Mouse (Mus musculus) heart, adult 2 months (tissue): ENCODE data around the gene Bmpr1a. TPM values are rescaled to one million over a fixed set of nuclear protein-coding genes. Genes with fewer than 3 reads are reported as not detected.

Experiments
- DNase-seq, 2 experiments: peaks; one replicate each; pipeline ENCODE4 v3.0.0; 2021
- H3K27ac ChIP-seq: fragments of 200-600 bp; 2 replicates; pipeline ENCODE4 v1.8.1; 2022
- H3K27me3 ChIP-seq: fragments of 200-500 bp; 2 replicates; pipeline ENCODE4 v1.6.1; 2012; ENCODE audit warnings: mild to moderate bottlenecking, low read length, inconsistent platforms, mixed read lengths; ENCODE audit not compliant: control insufficient read depth, insufficient read depth
- H3K36me3 ChIP-seq: fragments of 200-500 bp; 2 replicates; pipeline ENCODE4 v1.6.1; 2012; ENCODE audit warnings: low read length, inconsistent platforms; ENCODE audit not compliant: control insufficient read depth, insufficient read depth
- H3K4me1 ChIP-seq: fragments of 200-500 bp; 2 replicates; pipeline ENCODE4 v1.6.1; 2011; ENCODE audit warnings: low read length; ENCODE audit not compliant: control insufficient read depth, insufficient read depth
- H3K4me3 ChIP-seq: fragments of 200-600 bp; 2 replicates; pipeline ENCODE4 v1.8.1; 2022
- H3K79me2 ChIP-seq: fragments of 200-500 bp; replicated peaks from 2 replicates; pipeline ENCODE4 v1.6.1; 2012; ENCODE audit warnings: mild to moderate bottlenecking, inconsistent platforms, low read length, moderate library complexity, mixed read lengths; ENCODE audit not compliant: control insufficient read depth, insufficient read depth
- H3K9ac ChIP-seq: fragments of 200-500 bp; 2 replicates; pipeline ENCODE4 v1.6.1; 2012; ENCODE audit warnings: low read depth, mild to moderate bottlenecking, control low read depth, inconsistent platforms, low read length, mixed read lengths
- CTCF ChIP-seq: fragments of 200-600 bp; IDR thresholded peaks from 2 replicates; pipeline ENCODE4 v1.8.1; 2022; ENCODE audit warnings: antibody characterized with exemption, mild to moderate bottlenecking, moderate library complexity
- EP300 ChIP-seq: fragments of 200-500 bp; IDR thresholded peaks from 2 replicates; pipeline ENCODE4 v1.6.1; 2011; ENCODE audit warnings: low read depth, low read length, control low read depth; ENCODE audit not compliant: insufficient read depth
- POLR2A ChIP-seq: fragments of 200-500 bp; IDR thresholded peaks from 2 replicates; pipeline ENCODE4 v1.6.1; 2011; ENCODE audit warnings: mild to moderate bottlenecking, low read depth, low read length, control low read depth; ENCODE audit not compliant: insufficient read depth
- WGBS: fragments of 180-500 bp; shearing (Covaris S2); methylation state at CpG from one replicate; pipeline ENCODE4 v1.1.7; 2018; 5-methylcytosine and 5-hydroxymethylcytosine counted together
- intact Hi-C: fragments of 180-260 bp; cut with DNase I; formaldehyde crosslinking; loops from one replicate; pipeline ENCODE4 v1.15.1; 2025
- polyA plus RNA-seq: library from polyadenylated mRNA; depleted of rRNA; stranded (reverse); fragments of >200 nt; gene quantifications from 2 replicates; pipeline ENCODE4 v1.2.3, GENCODE M21; 2012
- total RNA-seq, 2 experiments: library from RNA; stranded (reverse); gene quantifications; 2 replicates each; pipeline ENCODE4 v1.2.3; 2021

The Bmpr1a gene
- total and polyA plus RNA-seq, 3 experiments = 13.8 to 62.5 (median 58.4) TPM

DNA sequence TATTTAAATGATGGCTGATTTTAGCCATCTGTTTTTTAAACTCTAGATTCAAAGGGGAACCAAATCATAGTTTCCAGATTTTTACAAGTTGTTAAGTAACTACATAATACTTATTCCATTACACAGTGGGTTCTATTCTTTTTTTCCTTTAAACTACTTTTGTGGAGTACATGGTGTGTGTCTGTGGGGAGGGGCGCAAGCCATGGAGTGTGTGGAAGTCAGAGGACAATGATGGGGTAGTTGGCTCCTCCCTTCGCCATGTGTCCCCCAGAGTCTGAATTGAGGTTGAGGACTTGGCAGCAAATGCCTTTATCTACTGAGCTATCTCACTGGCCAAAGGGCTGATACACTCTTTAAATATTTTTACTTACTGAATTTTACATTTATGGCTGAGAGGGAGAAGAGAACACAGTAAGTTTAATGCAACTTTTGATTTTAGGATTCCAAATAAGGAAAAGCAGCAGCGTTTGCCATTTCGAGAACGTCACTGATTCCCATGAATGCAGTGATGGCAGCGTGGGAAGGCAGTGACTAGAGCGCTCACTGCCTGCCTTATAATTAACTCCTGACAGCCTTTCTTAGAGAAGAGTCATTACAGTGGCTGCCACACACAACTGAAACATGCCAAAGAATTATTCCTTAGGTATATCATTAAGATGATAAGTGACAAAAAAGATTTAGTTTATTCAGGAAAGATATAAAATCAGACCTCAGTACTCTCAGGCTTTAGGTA, 90.8 kb downstream of the Bmpr1a start:
- Histone ChIP-seq H3K4me1 (peaks cover 1% of the 10 kb centered on the region), H3K27me3 (no peaks in the 10 kb centered on the region), H3K9ac (no peak overlapping the region), H3K79me2 (no peaks in the 10 kb centered on the region), H3K36me3 (peaks cover 3% of the 10 kb centered on the region), H3K27ac (no peak overlapping the region), H3K4me3 (no peak overlapping the region)
- intact Hi-C loops = no loop called here
- TF ChIP-seq POLR2A = no peak
- TF ChIP-seq EP300 = no peak
- no peak for TF ChIP-seq CTCF
- WGBS = 86% methylated on average over 7 of the region's 7 CpGs
- DNase-seq = no peak

DNA sequence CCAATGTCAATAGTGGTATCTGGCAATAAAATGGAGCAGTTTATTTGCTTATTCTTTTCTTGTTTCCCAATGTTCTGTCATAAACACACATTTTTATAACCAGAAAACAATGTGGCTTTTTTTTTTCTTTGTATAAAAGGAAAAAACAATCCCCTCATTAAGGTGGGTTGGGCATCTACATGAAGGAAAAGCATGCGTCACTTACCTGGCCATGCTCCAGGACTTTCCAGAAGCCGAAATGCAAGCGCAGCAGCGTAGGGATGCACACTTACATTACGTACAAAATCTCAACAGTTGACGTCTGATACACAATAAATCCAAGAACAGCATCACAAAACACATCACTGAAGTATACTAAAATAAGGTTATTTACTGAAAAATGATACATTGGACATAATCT, 92.4 kb downstream of the Bmpr1a start:
- Histone ChIP-seq H3K4me1 (peaks cover 1% of the 10 kb centered on the region), H3K27ac (no peak overlapping the region), H3K27me3 (no peaks in the 10 kb centered on the region), H3K79me2 (no peaks in the 10 kb centered on the region), H3K9ac (no peak overlapping the region), H3K36me3 (peaks cover 3% of the 10 kb centered on the region), H3K4me3 (no peak overlapping the region)
- WGBS = 62% methylated on average over 6 of the region's 6 CpGs
- no peak for TF ChIP-seq CTCF
- no peak for TF ChIP-seq POLR2A
- TF ChIP-seq EP300 = no peak
- intact Hi-C loops = no loop called here
- DNase-seq = no peak

DNA sequence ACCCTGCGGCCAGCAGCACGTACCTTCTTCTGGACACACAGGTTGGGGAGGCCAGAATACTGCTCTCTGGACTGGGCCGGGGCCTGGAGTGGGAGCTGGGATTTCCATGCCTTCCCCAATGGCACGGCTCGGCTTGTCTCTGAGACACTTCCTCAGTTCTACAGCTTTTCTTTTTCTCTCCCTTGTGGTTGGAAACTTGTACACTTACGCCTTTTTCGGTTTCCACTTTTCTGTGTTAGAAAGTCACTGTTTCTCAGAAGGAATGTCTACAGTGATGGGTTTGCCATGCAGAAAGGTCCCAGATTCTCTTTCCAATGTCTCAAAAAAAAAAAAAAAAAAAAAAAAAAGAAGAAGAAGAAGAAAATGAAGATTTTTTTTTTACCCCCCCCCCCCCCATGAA, 99.7 kb downstream of the Bmpr1a start:
- Histone ChIP-seq H3K9ac (no peak overlapping the region), H3K36me3 (peaks cover 4% of the 10 kb centered on the region), H3K4me3 (no peak overlapping the region), H3K27ac (no peak overlapping the region), H3K4me1 (no peaks in the 10 kb centered on the region; the same call in 1 of the 2 replicates), H3K79me2 (no peaks in the 10 kb centered on the region), H3K27me3 (no peaks in the 10 kb centered on the region)
- DNase-seq = no peak
- intact Hi-C loops = no loop called here
- 89% methylated on average over 7 of the region's 7 CpGs for WGBS
- no peak for TF ChIP-seq POLR2A
- no peak for TF ChIP-seq CTCF

DNA sequence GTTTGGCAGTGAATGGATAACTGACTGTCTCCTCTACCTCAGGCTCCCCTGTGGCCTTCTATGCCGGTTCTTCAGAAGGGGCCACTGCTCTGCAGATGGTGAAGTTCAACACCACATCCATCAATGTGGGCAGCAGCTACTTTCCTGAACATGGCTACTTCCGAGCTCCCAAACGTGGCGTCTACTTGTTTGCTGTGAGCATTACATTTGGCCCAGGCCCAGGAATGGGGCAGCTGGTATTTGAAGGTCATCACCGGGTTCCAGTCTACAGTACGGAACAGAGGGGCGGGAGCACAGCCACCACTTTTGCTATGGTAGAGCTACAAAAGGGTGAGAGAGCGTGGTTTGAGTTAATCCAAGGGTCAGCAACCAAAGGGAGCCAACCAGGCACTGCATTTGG, 100.3 kb downstream of the Bmpr1a start:
- no peak overlapping the region for H3K4me3 ChIP-seq
- no peaks in the 10 kb centered on the region for H3K79me2 ChIP-seq
- H3K27me3 ChIP-seq = no peaks in the 10 kb centered on the region
- peaks cover 4% of the 10 kb centered on the region for H3K36me3 ChIP-seq
- no peak overlapping the region for H3K27ac ChIP-seq
- no peaks in the 10 kb centered on the region; the same call in 1 of the 2 replicates for H3K4me1 ChIP-seq
- no peak overlapping the region for H3K9ac ChIP-seq
- no peak for TF ChIP-seq POLR2A
- no peak for TF ChIP-seq EP300
- no peak for TF ChIP-seq CTCF
- no peak for DNase-seq
- 53% methylated on average over 8 of the region's 8 CpGs for WGBS
- intact Hi-C loops = no loop called here

DNA sequence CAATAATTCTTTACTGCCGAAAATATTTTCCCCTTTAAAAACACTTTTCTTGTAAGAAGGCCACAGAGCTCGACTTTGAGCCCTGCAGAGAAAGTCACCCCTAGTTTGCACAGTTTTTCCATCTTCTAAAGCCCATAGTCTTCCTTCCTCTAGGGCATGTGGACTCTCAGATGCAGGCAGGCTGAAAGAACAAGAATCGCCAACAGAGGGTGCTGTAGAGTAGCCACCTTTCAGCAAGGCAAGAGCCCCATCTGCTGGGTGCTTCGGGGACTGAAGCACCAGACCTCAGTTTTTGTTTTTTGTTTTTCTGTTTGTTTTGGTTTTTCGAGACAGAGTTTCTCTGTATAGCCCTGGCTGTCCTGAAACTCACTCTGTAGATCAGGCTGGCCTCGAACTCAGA, 102.0 kb downstream of the Bmpr1a start:
- no peaks in the 10 kb centered on the region for H3K79me2 ChIP-seq
- 44% methylated on average over 6 of the region's 6 CpGs for WGBS
- H3K9ac ChIP-seq = no peak overlapping the region
- TF ChIP-seq POLR2A (no peak), CTCF (no peak; the same call in none of the 2 replicates), EP300 (peak; percentile 92)
- DNase-seq = peak; percentile 65 to 84
- intact Hi-C loops = loop anchor here (1.0 kb wide), 2 partner anchors 29 to 128 kb away; no protein-coding TSS in a partner anchor
- no peak overlapping the region for H3K27ac ChIP-seq
- no peaks in the 10 kb centered on the region for H3K27me3 ChIP-seq
- H3K4me1 ChIP-seq = no peaks in the 10 kb centered on the region; the same call in 1 of the 2 replicates
- H3K36me3 ChIP-seq = peaks cover 4% of the 10 kb centered on the region; the same call in 1 of the 2 replicates
- no peak overlapping the region for H3K4me3 ChIP-seq

DNA sequence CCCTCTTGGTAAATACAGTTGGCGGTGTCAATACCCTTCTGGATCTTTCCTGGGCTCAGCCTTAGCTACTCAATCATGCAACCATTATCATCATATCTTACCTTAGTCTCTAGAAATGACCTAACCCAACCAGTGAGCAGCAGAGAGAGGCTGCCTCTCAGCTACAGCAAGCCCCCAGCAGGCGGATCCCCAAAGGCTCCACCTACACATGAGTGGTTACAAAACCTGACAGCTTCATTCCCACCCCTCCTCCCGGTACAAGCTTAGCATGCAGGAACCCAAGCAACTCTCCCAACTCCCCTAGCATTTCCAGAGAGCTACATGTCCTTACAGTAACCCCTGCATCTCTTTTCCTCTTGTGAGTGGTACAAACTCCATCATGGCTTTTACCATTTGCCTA, 103.1 kb downstream of the Bmpr1a start:
- no peak for DNase-seq
- Histone ChIP-seq H3K4me1 (no peaks in the 10 kb centered on the region; the same call in 1 of the 2 replicates), H3K27ac (no peak overlapping the region), H3K79me2 (no peaks in the 10 kb centered on the region), H3K36me3 (peaks cover 4% of the 10 kb centered on the region; the same call in 1 of the 2 replicates), H3K27me3 (no peaks in the 10 kb centered on the region), H3K4me3 (no peak overlapping the region), H3K9ac (no peak overlapping the region)
- TF ChIP-seq EP300 (no peak), POLR2A (no peak), CTCF (no peak)
- 78% methylated on average over 3 of the region's 3 CpGs for WGBS
- intact Hi-C loops = no loop called here
